Mouse (Mus musculus): ENCODE measurements around the gene Gm10974. TPM values are rescaled to one million over a fixed set of nuclear protein-coding genes. Genes with fewer than 3 reads are reported as not detected.

Gm10974 gene
- polyA plus RNA-seq, 1 experiment from 2014 or later, result not detected

DNA sequence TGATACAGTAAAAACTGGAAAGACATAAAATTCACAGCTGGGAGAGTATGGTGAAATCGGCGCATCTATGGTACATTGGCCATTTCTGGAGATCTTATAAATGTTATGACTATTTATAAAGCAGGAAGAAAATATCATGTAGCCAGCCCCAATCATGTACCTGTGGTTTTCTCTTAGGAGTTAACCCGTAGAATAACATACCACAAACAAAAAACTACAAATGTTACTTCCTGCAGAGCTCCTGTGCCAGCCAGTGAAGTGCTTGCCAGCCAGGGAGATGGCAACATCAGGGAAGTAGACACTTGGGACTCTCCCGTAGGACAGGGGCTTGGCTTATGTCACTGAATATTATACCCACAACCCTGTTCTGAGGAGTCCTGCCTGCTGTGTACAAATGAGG lies 14.6 kb upstream of the Gm10974 start:
- no peak overlapping the region for H3K4me2 ChIP-seq (replicated peaks; ENCODE audit: low read depth)
- 0 out of 2 replicates have a peak, but pooled peaks cover 5% of the 10 kb centered on the region for H3K36me3 ChIP-seq (ENCODE audit: control insufficient read depth, insufficient read depth)
- no peak overlapping the region for H3K27ac ChIP-seq (ENCODE audit: low read depth, low read length)
- WGBS, result 82% methylated on average over 4 of the region's 4 CpGs
- H3K9ac ChIP-seq (ENCODE audit: low read depth, low read length), result no peak overlapping the region
- TF ChIP-seq CTCF (IDR thresholded peaks at IDR 0.05; ENCODE audit: low read depth), result no peak
- H3K4me3 ChIP-seq (ENCODE audit: low read depth, low read length), result no peak overlapping the region
- H3K9me3 ChIP-seq (ENCODE audit: control insufficient read depth), result no peaks in the 10 kb centered on the region
- no peaks in the 10 kb centered on the region for H3K27me3 ChIP-seq (replicated peaks; ENCODE audit: control insufficient read depth, insufficient read depth, low read length)
- H3K4me1 ChIP-seq (replicated peaks; ENCODE audit: control insufficient read depth, insufficient read depth, low read length), result no peaks in the 10 kb centered on the region
- ATAC-seq, result no peak

DNA sequence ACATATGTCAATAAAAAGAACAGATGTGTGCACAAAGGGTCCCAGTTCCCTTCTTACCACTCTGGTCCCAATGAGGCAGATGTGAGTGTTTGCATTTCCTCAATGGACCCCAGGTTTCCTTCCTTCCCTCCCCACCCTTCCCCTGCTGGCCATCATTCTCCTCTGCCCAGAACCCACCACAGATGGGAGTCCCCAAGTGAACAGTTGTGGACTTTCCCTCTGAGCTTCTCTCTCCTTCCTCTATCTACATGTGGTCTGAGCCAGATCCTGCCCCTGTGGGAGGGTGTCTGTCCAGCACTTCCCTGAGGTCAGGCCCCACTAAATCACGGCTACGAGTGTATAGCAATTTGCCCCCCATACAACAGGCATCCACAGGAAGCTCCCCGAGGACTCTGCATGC lies 10.8 kb upstream of the Gm10974 start:
- no peak for TF ChIP-seq CTCF (IDR thresholded peaks at IDR 0.05; ENCODE audit: low read depth)
- no peaks in the 10 kb centered on the region for H3K9me3 ChIP-seq (ENCODE audit: control insufficient read depth)
- no peak for ATAC-seq
- H3K27ac ChIP-seq (ENCODE audit: low read depth, low read length), result no peak overlapping the region
- 63% methylated on average over 3 of the region's 3 CpGs for WGBS
- no peak overlapping the region for H3K4me2 ChIP-seq (replicated peaks; ENCODE audit: low read depth)
- 0 out of 2 replicates have a peak, but pooled peaks cover 3% of the 10 kb centered on the region for H3K4me1 ChIP-seq (replicated peaks; ENCODE audit: control insufficient read depth, insufficient read depth, low read length)
- no peak overlapping the region for H3K9ac ChIP-seq (ENCODE audit: low read depth, low read length)
- no peaks in the 10 kb centered on the region for H3K27me3 ChIP-seq (replicated peaks; ENCODE audit: control insufficient read depth, insufficient read depth, low read length)
- no peak overlapping the region for H3K4me3 ChIP-seq (ENCODE audit: low read depth, low read length)
- peaks cover 3% of the 10 kb centered on the region; the same call in 1 of the 2 replicates for H3K36me3 ChIP-seq (ENCODE audit: control insufficient read depth, insufficient read depth)

DNA sequence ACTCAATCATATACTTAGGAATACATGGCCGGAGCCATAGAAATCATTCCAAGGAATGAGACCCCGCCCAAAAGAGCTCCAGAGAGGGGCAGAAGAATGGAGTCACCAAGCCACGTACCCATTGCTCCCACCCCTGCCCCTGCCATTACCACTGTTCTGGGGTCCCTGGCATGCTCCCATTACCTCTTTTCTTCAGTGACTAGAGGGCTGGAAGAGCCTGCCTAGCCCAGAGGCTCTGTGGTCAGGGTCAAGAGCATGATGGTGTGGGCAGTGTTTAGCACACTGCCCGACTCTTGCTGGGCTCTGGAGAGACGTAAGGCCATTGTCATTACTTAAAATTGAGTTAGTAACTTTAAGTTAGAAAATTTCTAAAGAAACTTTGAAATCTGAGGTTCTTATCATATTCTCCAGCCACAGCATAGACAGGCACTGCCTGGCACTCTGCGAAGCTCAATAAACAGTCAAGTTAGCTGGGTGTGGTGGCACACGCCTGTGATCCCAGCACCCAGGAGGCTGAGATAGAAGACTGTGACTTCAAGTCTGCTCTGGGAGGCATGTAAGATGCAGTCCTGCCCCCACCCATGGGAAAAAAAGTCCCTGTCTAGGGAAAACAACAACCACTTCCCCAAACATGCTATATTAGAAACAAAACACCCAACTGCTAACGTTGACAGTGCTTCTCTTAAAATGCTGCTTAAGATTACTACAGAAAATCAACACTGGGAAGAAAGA lies 9.7 kb upstream of the Gm10974 start:
- H3K9ac ChIP-seq (ENCODE audit: low read depth, low read length), result no peak overlapping the region
- 0 out of 2 replicates have a peak, but pooled peaks cover 3% of the 10 kb centered on the region for H3K4me1 ChIP-seq (replicated peaks; ENCODE audit: control insufficient read depth, insufficient read depth, low read length)
- no peak for TF ChIP-seq CTCF (IDR thresholded peaks at IDR 0.05; ENCODE audit: low read depth)
- H3K9me3 ChIP-seq (ENCODE audit: control insufficient read depth), result peaks cover 4% of the 10 kb centered on the region; the same call in 1 of the 2 replicates
- H3K27ac ChIP-seq (ENCODE audit: low read depth, low read length), result no peak overlapping the region
- H3K4me2 ChIP-seq (replicated peaks; ENCODE audit: low read depth), result no peak overlapping the region
- ATAC-seq, result no peak
- H3K27me3 ChIP-seq (replicated peaks; ENCODE audit: control insufficient read depth, insufficient read depth, low read length), result no peaks in the 10 kb centered on the region
- peaks cover 8% of the 10 kb centered on the region; the same call in 1 of the 2 replicates for H3K36me3 ChIP-seq (ENCODE audit: control insufficient read depth, insufficient read depth)
- 81% methylated on average over 8 of the region's 8 CpGs for WGBS
- no peak overlapping the region for H3K4me3 ChIP-seq (ENCODE audit: low read depth, low read length)

DNA sequence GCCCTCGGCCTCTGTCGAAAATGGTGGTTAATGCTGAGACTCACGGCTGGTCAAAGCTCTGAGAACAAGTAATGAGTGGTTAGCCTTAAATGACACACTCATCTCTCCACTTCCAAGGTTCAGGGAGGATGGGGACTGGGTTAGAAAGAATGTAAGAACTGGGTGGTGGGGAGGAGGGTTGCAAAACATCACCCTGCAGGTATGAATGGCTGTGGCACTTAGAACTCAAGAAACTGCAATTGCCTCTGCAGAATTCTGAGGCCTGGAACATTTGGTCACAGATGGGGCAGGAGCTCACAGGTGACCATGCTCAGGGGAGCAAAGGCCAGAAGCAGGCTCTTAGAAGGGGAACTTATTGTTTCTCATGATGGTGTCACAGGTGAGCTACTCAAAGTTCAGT lies 7.2 kb upstream of the Gm10974 start:
- no peak overlapping the region for H3K4me3 ChIP-seq (ENCODE audit: low read depth, low read length)
- peaks cover 4% of the 10 kb centered on the region; the same call in 1 of the 2 replicates for H3K9me3 ChIP-seq (ENCODE audit: control insufficient read depth)
- WGBS, result 93% methylated on average over 3 of the region's 3 CpGs
- no peak overlapping the region for H3K4me2 ChIP-seq (replicated peaks; ENCODE audit: low read depth)
- H3K9ac ChIP-seq (ENCODE audit: low read depth, low read length), result no peak overlapping the region
- H3K27ac ChIP-seq (ENCODE audit: low read depth, low read length), result no peak overlapping the region
- TF ChIP-seq CTCF (IDR thresholded peaks at IDR 0.05; ENCODE audit: low read depth), result no peak
- ATAC-seq, result no peak
- no peaks in the 10 kb centered on the region for H3K27me3 ChIP-seq (replicated peaks; ENCODE audit: control insufficient read depth, insufficient read depth, low read length)
- 0 out of 2 replicates have a peak, but pooled peaks cover 3% of the 10 kb centered on the region for H3K4me1 ChIP-seq (replicated peaks; ENCODE audit: control insufficient read depth, insufficient read depth, low read length)
- H3K36me3 ChIP-seq (ENCODE audit: control insufficient read depth, insufficient read depth), result peaks cover 8% of the 10 kb centered on the region; the same call in 1 of the 2 replicates

DNA sequence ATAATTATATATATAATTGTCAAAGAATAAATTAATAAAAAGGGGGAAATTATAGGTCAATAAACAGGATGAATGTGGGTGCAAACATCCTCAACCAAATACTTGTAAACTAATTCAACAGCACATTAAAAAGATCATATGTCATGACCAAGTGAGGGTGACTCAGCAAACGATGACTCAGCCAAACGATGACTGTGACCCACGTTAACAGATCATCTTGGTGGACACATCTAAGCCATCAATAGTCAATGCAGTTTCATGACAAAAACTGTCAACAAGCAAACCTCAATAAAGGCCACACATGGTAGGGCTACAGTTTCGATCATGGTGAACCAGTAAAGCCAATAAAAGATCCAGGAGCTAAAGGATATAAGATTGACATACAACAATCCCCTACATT lies 6.7 kb upstream of the Gm10974 start:
- Histone ChIP-seq H3K9ac (ENCODE audit: low read depth, low read length) (no peak overlapping the region), H3K4me3 (ENCODE audit: low read depth, low read length) (no peak overlapping the region), H3K27me3 (replicated peaks; ENCODE audit: control insufficient read depth, insufficient read depth, low read length) (no peaks in the 10 kb centered on the region), H3K36me3 (ENCODE audit: control insufficient read depth, insufficient read depth) (peaks cover 8% of the 10 kb centered on the region), H3K4me1 (replicated peaks; ENCODE audit: control insufficient read depth, insufficient read depth, low read length) (0 out of 2 replicates have a peak, but pooled peaks cover 3% of the 10 kb centered on the region), H3K9me3 (ENCODE audit: control insufficient read depth) (peaks cover 4% of the 10 kb centered on the region; the same call in 1 of the 2 replicates), H3K4me2 (replicated peaks; ENCODE audit: low read depth) (no peak overlapping the region), H3K27ac (ENCODE audit: low read depth, low read length) (no peak overlapping the region)
- WGBS, result 89% methylated on average over 4 of the region's 4 CpGs
- no peak for ATAC-seq
- TF ChIP-seq CTCF (IDR thresholded peaks at IDR 0.05; ENCODE audit: low read depth), result no peak

DNA sequence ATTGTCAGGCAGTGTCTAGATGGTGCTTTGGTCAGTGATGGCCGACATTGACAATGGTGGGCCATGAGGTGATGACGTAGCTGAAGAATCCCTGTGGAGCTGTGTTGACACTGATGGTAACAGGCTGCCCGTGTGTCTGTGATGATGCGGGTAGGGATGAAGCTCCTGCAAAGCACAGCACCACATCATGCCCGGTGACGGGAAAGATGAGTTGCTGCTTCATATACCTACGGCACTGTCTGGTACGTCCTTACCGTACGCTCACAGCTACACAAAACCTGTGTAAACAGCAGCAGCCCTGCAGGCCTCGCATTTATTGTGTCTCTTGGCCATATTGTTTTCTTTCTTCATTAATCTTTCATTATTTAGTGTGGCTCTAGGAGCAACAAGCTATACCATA lies 1.2 kb upstream of the Gm10974 start:
- 94% methylated on average over 11 of the region's 11 CpGs for WGBS
- peaks cover 4% of the 10 kb centered on the region; the same call in 1 of the 2 replicates for H3K9me3 ChIP-seq (ENCODE audit: control insufficient read depth)
- no peak for ATAC-seq
- no peak overlapping the region for H3K4me2 ChIP-seq (replicated peaks; ENCODE audit: low read depth)
- H3K27me3 ChIP-seq (replicated peaks; ENCODE audit: control insufficient read depth, insufficient read depth, low read length), result no peaks in the 10 kb centered on the region
- H3K4me3 ChIP-seq (ENCODE audit: low read depth, low read length), result no peak overlapping the region
- H3K27ac ChIP-seq (ENCODE audit: low read depth, low read length), result no peak overlapping the region
- H3K9ac ChIP-seq (ENCODE audit: low read depth, low read length), result no peak overlapping the region
- H3K4me1 ChIP-seq (replicated peaks; ENCODE audit: control insufficient read depth, insufficient read depth, low read length), result no peaks in the 10 kb centered on the region
- H3K36me3 ChIP-seq (ENCODE audit: control insufficient read depth, insufficient read depth), result peaks cover 11% of the 10 kb centered on the region
- TF ChIP-seq CTCF (IDR thresholded peaks at IDR 0.05; ENCODE audit: low read depth), result no peak

Data from intestine, postnatal 0 days (tissue).